Mouse (Mus musculus): ENCODE results near the gene Ptpn9. TPM values are rescaled to one million over a fixed set of nuclear protein-coding genes. Genes with fewer than 3 reads are reported as not detected.
A peak's percentile ranks its signal among the peaks of the same experiment; 100 is the strongest.
"Not testable (repeated sequence)": the region's sequence is repeated elsewhere in the genome, so short reads cannot be mapped to it uniquely, and the experiment has no call there.

The Ptpn9 gene
- polyA plus RNA-seq, 1 experiment from 2014 or later, result 30.9 TPM

DNA sequence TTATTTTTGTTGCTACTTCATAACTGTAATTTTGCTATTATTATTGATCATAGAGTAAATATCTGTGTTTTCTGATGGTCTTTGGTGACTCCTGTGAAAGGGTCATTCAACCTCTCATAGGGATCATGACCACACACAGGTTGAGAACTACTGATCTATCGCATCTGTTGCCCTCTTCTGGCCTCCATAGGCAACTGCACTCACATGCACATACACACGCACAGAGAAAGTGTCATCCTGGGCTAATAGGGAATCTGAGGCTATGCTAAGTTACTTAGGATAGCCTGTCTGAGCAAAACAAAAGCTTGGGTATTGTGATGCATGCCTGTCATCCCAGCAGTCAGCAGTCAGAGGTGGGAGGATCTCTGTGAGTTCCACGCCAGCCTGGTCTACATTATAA is 33.1 kb upstream of the Ptpn9 start:
- no peaks in the 10 kb centered on the region for H3K4me1 ChIP-seq (ENCODE audit: control insufficient read depth, insufficient read depth, low read length)
- peaks cover 5% of the 10 kb centered on the region; the same call in 1 of the 2 replicates for H3K9me3 ChIP-seq (ENCODE audit: control insufficient read depth, low read length)
- peaks cover 7% of the 10 kb centered on the region; the same call in 1 of the 2 replicates for H3K36me3 ChIP-seq (ENCODE audit: control insufficient read depth, insufficient read depth, low read length)
- H3K4me2 ChIP-seq, result no peak overlapping the region
- H3K9ac ChIP-seq (ENCODE audit: low read length), result no peak overlapping the region
- H3K27ac ChIP-seq (ENCODE audit: low read depth, low read length), result no peak overlapping the region
- ATAC-seq (ENCODE audit: low FRiP score), result no peak
- no peaks in the 10 kb centered on the region for H3K27me3 ChIP-seq (ENCODE audit: control insufficient read depth, insufficient read depth, low read length)
- WGBS, result 96% methylated on average over 3 of the region's 3 CpGs
- no peak for DNase-seq (ENCODE audit: low spot score, missing footprints)
- no peak overlapping the region for H3K4me3 ChIP-seq (ENCODE audit: low read depth, low read length)

GRCm38 (mm10) chr9:56970158-56970557 is 24.6 kb upstream of the Ptpn9 start:
- Histone ChIP-seq H3K27me3 (ENCODE audit: control insufficient read depth, insufficient read depth, low read length) (no peaks in the 10 kb centered on the region), H3K27ac (ENCODE audit: low read depth, low read length) (no peak overlapping the region), H3K4me3 (ENCODE audit: low read depth, low read length) (no peak overlapping the region), H3K36me3 (ENCODE audit: control insufficient read depth, insufficient read depth, low read length) (no peaks in the 10 kb centered on the region), H3K4me1 (ENCODE audit: control insufficient read depth, insufficient read depth, low read length) (no peaks in the 10 kb centered on the region), H3K9me3 (ENCODE audit: control insufficient read depth, low read length) (no peaks in the 10 kb centered on the region), H3K9ac (ENCODE audit: low read length) (no peak overlapping the region), H3K4me2 (no peak overlapping the region)
- no peak for DNase-seq (ENCODE audit: low spot score, missing footprints)
- ATAC-seq (ENCODE audit: low FRiP score), result no peak
- WGBS, result 87% methylated on average over 2 of the region's 2 CpGs

DNA sequence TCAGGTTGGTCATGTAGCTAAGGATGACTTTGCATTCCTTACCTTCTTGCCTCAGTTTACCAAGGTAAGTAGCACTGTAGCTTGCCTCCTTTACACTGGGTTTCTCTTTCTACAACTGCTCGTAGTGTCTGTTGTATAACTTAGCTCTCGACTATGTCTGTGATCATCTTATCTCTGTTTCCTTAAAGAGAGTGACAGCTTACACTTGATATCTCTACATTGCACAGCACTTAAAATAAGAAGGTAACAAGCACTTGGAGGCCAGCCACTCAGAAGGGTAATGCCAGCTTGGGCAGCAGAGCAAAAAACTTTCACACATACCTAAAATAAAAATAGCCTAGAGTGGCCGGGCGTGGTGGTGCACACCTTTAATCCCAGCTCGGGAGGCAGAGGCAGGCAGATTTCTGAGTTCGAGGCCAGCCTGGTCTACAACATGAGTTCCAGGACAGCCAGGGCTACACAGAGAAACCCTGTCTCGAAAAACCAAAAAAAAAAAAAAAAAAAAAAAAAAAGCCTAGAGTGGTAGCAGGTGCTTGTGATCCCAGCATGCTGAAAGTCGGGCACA is 20.7 kb upstream of the Ptpn9 start:
- Histone ChIP-seq H3K27ac (ENCODE audit: low read depth, low read length) (no peak overlapping the region), H3K27me3 (ENCODE audit: control insufficient read depth, insufficient read depth, low read length) (no peaks in the 10 kb centered on the region), H3K9ac (ENCODE audit: low read length) (no peak overlapping the region), H3K4me2 (no peak overlapping the region), H3K4me3 (ENCODE audit: low read depth, low read length) (no peak overlapping the region), H3K4me1 (ENCODE audit: control insufficient read depth, insufficient read depth, low read length) (no peaks in the 10 kb centered on the region), H3K36me3 (ENCODE audit: control insufficient read depth, insufficient read depth, low read length) (no peaks in the 10 kb centered on the region), H3K9me3 (ENCODE audit: control insufficient read depth, low read length) (no peaks in the 10 kb centered on the region)
- 90% methylated on average over 8 of the region's 8 CpGs for WGBS
- ATAC-seq (ENCODE audit: low FRiP score), result no peak
- no peak for DNase-seq (ENCODE audit: low spot score, missing footprints)

DNA sequence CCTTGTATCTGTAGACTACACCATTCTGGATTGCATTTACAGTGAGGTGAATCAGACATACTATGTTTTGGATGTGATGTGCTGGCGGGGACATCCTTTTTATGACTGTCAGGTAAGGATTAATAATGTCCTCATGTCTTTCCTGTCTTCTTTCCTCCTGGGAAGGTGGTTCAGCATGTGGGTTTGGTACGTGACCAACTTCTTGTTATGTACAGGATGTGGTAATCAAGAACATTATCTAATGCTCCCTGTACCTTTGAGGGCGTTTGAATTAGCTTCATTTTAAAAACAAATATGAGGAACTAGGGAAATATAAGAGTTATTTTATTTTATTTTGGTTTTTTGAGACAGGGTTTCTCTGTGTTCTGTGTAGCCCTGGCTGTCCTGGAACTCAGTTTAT is 19.5 kb upstream of the Ptpn9 start:
- no peak overlapping the region for H3K4me2 ChIP-seq
- no peak overlapping the region for H3K27ac ChIP-seq (ENCODE audit: low read depth, low read length)
- no peaks in the 10 kb centered on the region for H3K9me3 ChIP-seq (ENCODE audit: control insufficient read depth, low read length)
- DNase-seq (ENCODE audit: low spot score, missing footprints) (no peak), ATAC-seq (ENCODE audit: low FRiP score) (no peak)
- no peaks in the 10 kb centered on the region for H3K27me3 ChIP-seq (ENCODE audit: control insufficient read depth, insufficient read depth, low read length)
- H3K9ac ChIP-seq (ENCODE audit: low read length), result no peak overlapping the region
- H3K36me3 ChIP-seq (ENCODE audit: control insufficient read depth, insufficient read depth, low read length), result no peaks in the 10 kb centered on the region
- no peak overlapping the region for H3K4me3 ChIP-seq (ENCODE audit: low read depth, low read length)
- H3K4me1 ChIP-seq (ENCODE audit: control insufficient read depth, insufficient read depth, low read length), result no peaks in the 10 kb centered on the region
- WGBS, result 89% methylated on average over 3 of the region's 3 CpGs

DNA sequence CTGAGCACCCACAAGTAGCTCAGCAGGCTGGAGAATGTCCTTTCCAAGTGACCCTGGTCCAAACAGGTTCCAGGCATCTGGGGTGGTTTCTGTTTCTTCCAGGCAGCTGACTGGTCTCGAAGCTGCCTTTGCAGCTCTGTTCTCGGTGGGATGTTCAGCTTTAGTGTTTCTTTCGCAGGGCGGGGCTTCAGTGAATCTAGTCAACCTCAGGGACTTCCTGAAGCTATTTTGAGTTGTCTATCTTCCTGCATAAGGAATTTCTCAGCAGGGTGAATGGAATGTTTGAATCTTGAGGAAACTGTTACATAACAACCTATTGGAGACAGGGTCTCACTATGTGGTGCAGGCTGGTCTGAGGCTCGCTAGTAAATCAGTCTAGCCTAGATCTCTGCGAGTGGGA is 14.5 kb upstream of the Ptpn9 start:
- Histone ChIP-seq H3K9me3 (ENCODE audit: control insufficient read depth, low read length) (no peaks in the 10 kb centered on the region), H3K4me1 (ENCODE audit: control insufficient read depth, insufficient read depth, low read length) (no peaks in the 10 kb centered on the region), H3K36me3 (ENCODE audit: control insufficient read depth, insufficient read depth, low read length) (no peaks in the 10 kb centered on the region), H3K27me3 (ENCODE audit: control insufficient read depth, insufficient read depth, low read length) (no peaks in the 10 kb centered on the region), H3K4me3 (ENCODE audit: low read depth, low read length) (no peak overlapping the region), H3K9ac (ENCODE audit: low read length) (no peak overlapping the region), H3K27ac (ENCODE audit: low read depth, low read length) (no peak overlapping the region), H3K4me2 (no peak overlapping the region)
- no peak for DNase-seq (ENCODE audit: low spot score, missing footprints)
- WGBS, result 87% methylated on average over 6 of the region's 6 CpGs
- no peak for ATAC-seq (ENCODE audit: low FRiP score)

DNA sequence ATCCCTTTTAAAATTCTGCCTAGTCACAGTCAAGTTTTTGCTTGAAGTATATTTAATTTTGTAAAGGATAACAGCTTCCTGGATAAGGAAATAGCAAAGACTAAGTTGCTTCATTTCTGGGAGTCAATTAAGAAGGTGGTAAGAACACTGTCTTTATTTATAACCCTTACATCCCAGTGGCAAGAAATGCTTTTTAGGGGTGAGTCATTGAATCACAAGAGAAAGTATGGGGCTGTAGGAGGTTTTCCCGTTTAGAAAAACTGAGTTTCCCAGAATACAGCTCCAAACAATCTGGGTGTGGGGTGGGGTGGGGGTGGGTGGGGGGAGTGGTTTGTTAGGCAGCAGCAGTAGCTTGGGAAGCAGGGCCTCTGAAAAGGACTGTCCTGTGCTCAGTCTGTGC is 13.2 kb upstream of the Ptpn9 start:
- 76% methylated on average over 1 of the region's 1 CpGs for WGBS
- DNase-seq (ENCODE audit: low spot score, missing footprints), result no peak
- no peaks in the 10 kb centered on the region for H3K27me3 ChIP-seq (ENCODE audit: control insufficient read depth, insufficient read depth, low read length)
- no peak overlapping the region for H3K9ac ChIP-seq (ENCODE audit: low read length)
- H3K4me3 ChIP-seq (ENCODE audit: low read depth, low read length), result no peak overlapping the region
- H3K27ac ChIP-seq (ENCODE audit: low read depth, low read length), result no peak overlapping the region
- H3K9me3 ChIP-seq (ENCODE audit: control insufficient read depth, low read length), result no peaks in the 10 kb centered on the region
- H3K4me2 ChIP-seq, result no peak overlapping the region
- no peaks in the 10 kb centered on the region for H3K36me3 ChIP-seq (ENCODE audit: control insufficient read depth, insufficient read depth, low read length)
- no peak for ATAC-seq (ENCODE audit: low FRiP score)
- H3K4me1 ChIP-seq (ENCODE audit: control insufficient read depth, insufficient read depth, low read length), result no peaks in the 10 kb centered on the region

DNA sequence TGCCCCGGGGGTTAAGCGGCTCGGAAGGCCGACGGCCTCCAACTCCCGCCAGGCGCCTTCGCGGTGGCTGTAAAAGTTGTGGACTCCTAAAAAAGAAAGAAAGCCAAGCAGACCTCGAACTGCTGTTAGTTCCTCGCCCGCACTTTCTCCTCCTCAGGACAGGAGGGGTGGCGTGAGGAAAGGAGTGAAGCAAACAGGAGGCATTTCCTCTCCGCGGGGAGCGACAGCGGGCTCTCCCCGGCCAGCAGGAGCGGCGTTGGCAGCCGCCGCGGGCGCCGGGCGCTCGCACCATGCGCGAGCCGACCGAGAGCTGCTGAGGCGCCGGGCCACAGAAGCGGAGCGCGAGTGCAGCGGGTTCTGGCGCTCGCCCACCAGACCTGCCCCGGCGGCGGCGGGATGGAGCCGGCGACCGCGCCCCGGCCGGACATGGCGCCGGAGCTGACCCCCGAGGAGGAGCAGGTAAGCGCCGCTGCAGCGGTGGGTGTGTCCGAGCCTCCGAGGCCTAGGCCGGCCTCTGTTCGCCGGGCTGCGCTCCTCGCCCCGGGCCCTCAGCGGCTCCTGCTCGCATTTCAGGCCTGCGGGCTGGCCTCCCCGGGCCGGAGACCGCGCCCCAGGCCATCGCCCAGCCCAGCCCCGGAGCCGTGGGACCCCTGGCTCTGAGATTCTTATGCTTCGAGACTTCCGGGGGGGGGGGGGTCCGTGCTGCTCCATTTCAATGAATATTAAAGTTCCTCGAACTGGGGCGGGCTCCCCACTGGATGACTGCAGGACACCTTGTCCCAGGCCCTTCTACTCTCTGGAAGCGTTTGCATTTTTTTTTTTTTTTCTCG is 690 bp downstream of the Ptpn9 start:
- under 1% methylated on average over 77 of the region's 80 CpGs for WGBS
- Histone ChIP-seq H3K9me3 (ENCODE audit: control insufficient read depth, low read length) (no peaks in the 10 kb centered on the region), H3K4me3 (ENCODE audit: low read depth, low read length) (peak overlapping the region; percentile 68), H3K27me3 (ENCODE audit: control insufficient read depth, insufficient read depth, low read length) (no peaks in the 10 kb centered on the region), H3K4me2 (peak overlapping the region; percentile 79), H3K27ac (ENCODE audit: low read depth, low read length) (peak overlapping the region; percentile 93), H3K36me3 (ENCODE audit: control insufficient read depth, insufficient read depth, low read length) (no peaks in the 10 kb centered on the region), H3K4me1 (ENCODE audit: control insufficient read depth, insufficient read depth, low read length) (peaks cover 4% of the 10 kb centered on the region; the same call in 1 of the 2 replicates), H3K9ac (ENCODE audit: low read length) (peak overlapping the region; percentile 95)
- DNase-seq (ENCODE audit: low spot score, missing footprints) (peak; percentile 98), ATAC-seq (ENCODE audit: low FRiP score) (peak; percentile 72)

DNA sequence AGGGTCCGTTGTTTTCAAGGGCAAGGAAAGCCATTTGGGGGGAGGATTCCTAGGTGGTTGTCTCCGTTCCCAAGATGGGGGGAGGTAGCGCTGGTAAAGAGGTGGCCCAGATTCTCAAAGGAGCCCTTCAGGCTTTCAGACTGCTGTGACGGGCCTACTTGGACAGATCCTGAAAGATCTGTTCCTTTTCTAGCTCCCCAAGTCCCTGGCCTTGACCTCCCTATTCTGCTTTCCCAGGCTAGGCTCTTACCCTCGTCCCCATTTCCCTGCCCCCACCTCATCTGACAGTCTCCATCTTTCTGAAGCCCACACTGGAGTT is 1.3 kb downstream of the Ptpn9 start:
- peak; percentile 93 for DNase-seq (ENCODE audit: low spot score, missing footprints)
- 0% methylated on average over 5 of the region's 5 CpGs for WGBS

DNA sequence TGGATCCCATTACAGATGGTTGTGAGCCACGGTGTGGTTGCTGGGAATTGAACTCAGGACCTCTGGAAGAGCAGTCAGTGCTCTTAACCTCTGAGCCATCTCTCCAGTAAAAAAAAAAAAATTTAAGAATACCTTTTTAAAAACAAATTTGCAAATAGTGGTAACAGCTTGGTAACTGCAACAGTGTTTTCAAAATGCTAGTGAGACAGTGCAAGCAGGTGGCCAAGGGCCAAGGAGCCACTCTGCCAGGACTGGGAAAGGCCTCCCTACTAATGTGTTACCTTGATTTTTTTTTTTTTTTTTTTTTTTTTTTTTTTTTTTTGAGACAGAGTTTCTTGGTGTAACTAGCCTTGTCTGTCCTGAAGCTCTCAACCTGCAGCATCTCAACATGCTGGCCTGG is 2.5 kb downstream of the Ptpn9 start:
- WGBS, result 90% methylated on average over 1 of the region's 1 CpGs
- not testable (repeated sequence) for ATAC-seq (ENCODE audit: low FRiP score); H3K27me3 ChIP-seq (ENCODE audit: control insufficient read depth, insufficient read depth, low read length); DNase-seq (ENCODE audit: low spot score, missing footprints); H3K9me3 ChIP-seq (ENCODE audit: control insufficient read depth, low read length); H3K4me3 ChIP-seq (ENCODE audit: low read depth, low read length); H3K36me3 ChIP-seq (ENCODE audit: control insufficient read depth, insufficient read depth, low read length); H3K4me1 ChIP-seq (ENCODE audit: control insufficient read depth, insufficient read depth, low read length); H3K27ac ChIP-seq (ENCODE audit: low read depth, low read length); H3K4me2 ChIP-seq; H3K9ac ChIP-seq (ENCODE audit: low read length)

More for the DNA sequence above, 1.3 kb downstream of the Ptpn9 start:
- H3K4me3 ChIP-seq (ENCODE audit: low read depth, low read length), result peak overlapping the region; percentile 68
- peaks cover 4% of the 10 kb centered on the region; the same call in 1 of the 2 replicates for H3K4me1 ChIP-seq (ENCODE audit: control insufficient read depth, insufficient read depth, low read length)
- peak overlapping the region; percentile 93 for H3K27ac ChIP-seq (ENCODE audit: low read depth, low read length)
- no peaks in the 10 kb centered on the region for H3K27me3 ChIP-seq (ENCODE audit: control insufficient read depth, insufficient read depth, low read length)
- H3K36me3 ChIP-seq (ENCODE audit: control insufficient read depth, insufficient read depth, low read length), result no peaks in the 10 kb centered on the region
- H3K4me2 ChIP-seq, result peak overlapping the region; percentile 79
- H3K9ac ChIP-seq (ENCODE audit: low read length), result peak overlapping the region; percentile 95
- no peaks in the 10 kb centered on the region for H3K9me3 ChIP-seq (ENCODE audit: control insufficient read depth, low read length)
- peak; percentile 31; the same call in 1 of the 2 replicates for ATAC-seq (ENCODE audit: low FRiP score)

Data from midbrain, embryonic 11.5 days (tissue).